Mouse (Mus musculus): ENCODE results near the gene Cnih4. TPM values are rescaled to one million over a fixed set of nuclear protein-coding genes. Genes with fewer than 3 reads are reported as not detected.
A peak's percentile ranks its signal among the peaks of the same experiment; 100 is the strongest.

The Cnih4 gene
- polyA plus RNA-seq, 1 experiment: 31.2 TPM

- Histone ChIP-seq H3K4me1 (ENCODE audit: control insufficient read depth, insufficient read depth, low read length) (no peaks in the 10 kb centered on the region), H3K27me3 (ENCODE audit: control insufficient read depth, insufficient read depth, low read length) (no peaks in the 10 kb centered on the region), H3K27ac (ENCODE audit: insufficient read depth, low read length) (no peak overlapping the region), H3K4me3 (replicated peaks; ENCODE audit: insufficient read depth, low read depth, low read length) (no peak overlapping the region)
- 76% methylated on average over 3 of the region's 3 CpGs for WGBS
- DNase-seq: no peak
- TF ChIP-seq POLR2A (IDR thresholded peaks at IDR 0.05; ENCODE audit: borderline replicate concordance, insufficient read depth, low read length) (no peak), CTCF (IDR thresholded peaks at IDR 0.05; ENCODE audit: borderline replicate concordance, insufficient read depth, low read depth, low read length) (no peak)
These were observed 23.9 kb downstream of the Cnih4 start for GRCm38 (mm10) chr1:181168377-181168776.

DNA sequence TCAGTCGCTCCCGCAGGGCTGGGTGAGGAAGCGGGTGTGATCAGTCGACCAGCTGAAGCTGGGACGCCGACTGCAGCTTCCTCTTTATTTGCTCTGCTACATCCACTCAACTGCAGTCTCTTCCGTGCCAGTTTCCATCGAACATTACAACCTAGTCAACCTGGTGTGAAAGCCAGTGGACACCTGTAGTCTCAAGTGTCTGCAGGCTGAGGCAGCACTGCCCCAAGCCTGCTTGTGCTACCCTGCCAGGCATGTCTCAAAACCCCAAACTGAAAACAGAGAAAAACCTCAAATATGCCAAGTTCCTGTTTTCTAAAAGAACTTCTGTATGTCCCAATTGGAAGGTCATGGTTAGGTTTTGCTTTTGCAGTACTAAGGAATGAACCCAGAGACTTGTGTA, 25.7 kb downstream of the Cnih4 start:
- H3K4me3 ChIP-seq (replicated peaks; ENCODE audit: insufficient read depth, low read depth, low read length): no peak overlapping the region
- H3K27me3 ChIP-seq (ENCODE audit: control insufficient read depth, insufficient read depth, low read length): no peaks in the 10 kb centered on the region
- H3K27ac ChIP-seq (ENCODE audit: insufficient read depth, low read length): no peak overlapping the region
- WGBS: 85% methylated on average over 8 of the region's 8 CpGs
- H3K4me1 ChIP-seq (ENCODE audit: control insufficient read depth, insufficient read depth, low read length): no peaks in the 10 kb centered on the region
- no peak for DNase-seq
- TF ChIP-seq CTCF (IDR thresholded peaks at IDR 0.05; ENCODE audit: borderline replicate concordance, insufficient read depth, low read depth, low read length) (no peak), POLR2A (IDR thresholded peaks at IDR 0.05; ENCODE audit: borderline replicate concordance, insufficient read depth, low read length) (no peak)

- DNase-seq: no peak
- no peak overlapping the region for H3K27ac ChIP-seq (ENCODE audit: insufficient read depth, low read length)
- no peak overlapping the region for H3K4me3 ChIP-seq (replicated peaks; ENCODE audit: insufficient read depth, low read depth, low read length)
- no peaks in the 10 kb centered on the region for H3K27me3 ChIP-seq (ENCODE audit: control insufficient read depth, insufficient read depth, low read length)
- no peaks in the 10 kb centered on the region for H3K4me1 ChIP-seq (ENCODE audit: control insufficient read depth, insufficient read depth, low read length)
- WGBS: 87% methylated on average over 4 of the region's 4 CpGs
- TF ChIP-seq POLR2A (IDR thresholded peaks at IDR 0.05; ENCODE audit: borderline replicate concordance, insufficient read depth, low read length) (no peak), CTCF (IDR thresholded peaks at IDR 0.05; ENCODE audit: borderline replicate concordance, insufficient read depth, low read depth, low read length) (no peak)
These were observed 44.4 kb downstream of the Cnih4 start for GRCm38 (mm10) chr1:181188925-181189324.

DNA sequence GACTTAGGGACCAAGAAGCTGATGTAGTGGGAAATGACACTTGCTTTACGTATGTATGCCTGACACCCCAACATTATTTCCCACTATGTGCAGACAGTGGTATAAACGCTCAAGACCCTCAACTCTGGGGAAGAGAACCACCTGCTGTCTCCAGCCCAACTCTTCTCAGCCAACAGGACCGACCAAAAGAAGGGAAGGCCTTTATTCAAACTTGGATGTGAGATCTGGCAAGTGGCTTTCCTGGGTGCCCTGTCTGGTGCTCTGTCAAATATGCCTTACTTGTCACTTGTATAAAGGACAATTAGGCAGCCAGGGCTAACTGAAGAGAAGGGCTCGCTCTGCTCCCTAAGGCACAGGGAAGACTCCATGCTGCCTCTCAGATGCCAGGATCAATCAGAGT, 55.0 kb downstream of the Cnih4 start:
- H3K27me3 ChIP-seq (ENCODE audit: control insufficient read depth, insufficient read depth, low read length): no peaks in the 10 kb centered on the region
- TF ChIP-seq POLR2A (IDR thresholded peaks at IDR 0.05; ENCODE audit: borderline replicate concordance, insufficient read depth, low read length): no peak
- no peak for TF ChIP-seq CTCF (IDR thresholded peaks at IDR 0.05; ENCODE audit: borderline replicate concordance, insufficient read depth, low read depth, low read length)
- 78% methylated on average over 4 of the region's 4 CpGs for WGBS
- H3K4me1 ChIP-seq (ENCODE audit: control insufficient read depth, insufficient read depth, low read length): no peaks in the 10 kb centered on the region
- no peak for DNase-seq
- H3K4me3 ChIP-seq (replicated peaks; ENCODE audit: insufficient read depth, low read depth, low read length): no peak overlapping the region
- H3K27ac ChIP-seq (ENCODE audit: insufficient read depth, low read length): no peak overlapping the region

DNA sequence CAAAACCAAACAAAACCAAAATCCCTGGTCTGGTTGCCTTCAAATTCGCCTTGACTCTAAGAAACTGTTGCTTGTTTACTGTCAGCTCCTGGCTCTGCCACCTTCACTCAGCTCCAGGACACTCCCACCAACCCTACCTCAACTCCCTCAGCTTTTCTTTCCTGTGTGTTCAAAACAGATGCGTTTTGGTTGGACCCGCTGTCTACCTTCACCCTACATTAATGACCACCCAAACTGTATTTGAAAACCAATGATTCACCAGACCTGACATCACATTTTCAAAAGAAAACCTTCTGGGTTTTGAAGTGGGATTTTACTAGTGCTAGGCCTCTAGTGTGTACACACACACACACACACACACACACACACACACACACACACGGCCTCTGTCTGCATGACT, 65.7 kb downstream of the Cnih4 start:
- WGBS: 13% methylated on average over 4 of the region's 4 CpGs
- TF ChIP-seq POLR2A (IDR thresholded peaks at IDR 0.05; ENCODE audit: borderline replicate concordance, insufficient read depth, low read length) (no peak), CTCF (IDR thresholded peaks at IDR 0.05; ENCODE audit: borderline replicate concordance, insufficient read depth, low read depth, low read length) (no peak)
- Histone ChIP-seq H3K4me3 (replicated peaks; ENCODE audit: insufficient read depth, low read depth, low read length) (peak overlapping the region; percentile 88), H3K27me3 (ENCODE audit: control insufficient read depth, insufficient read depth, low read length) (no peaks in the 10 kb centered on the region), H3K4me1 (ENCODE audit: control insufficient read depth, insufficient read depth, low read length) (no peaks in the 10 kb centered on the region), H3K27ac (ENCODE audit: insufficient read depth, low read length) (no peak overlapping the region)
- peak in 1 of 2 experiments; percentile 17 for DNase-seq

DNA sequence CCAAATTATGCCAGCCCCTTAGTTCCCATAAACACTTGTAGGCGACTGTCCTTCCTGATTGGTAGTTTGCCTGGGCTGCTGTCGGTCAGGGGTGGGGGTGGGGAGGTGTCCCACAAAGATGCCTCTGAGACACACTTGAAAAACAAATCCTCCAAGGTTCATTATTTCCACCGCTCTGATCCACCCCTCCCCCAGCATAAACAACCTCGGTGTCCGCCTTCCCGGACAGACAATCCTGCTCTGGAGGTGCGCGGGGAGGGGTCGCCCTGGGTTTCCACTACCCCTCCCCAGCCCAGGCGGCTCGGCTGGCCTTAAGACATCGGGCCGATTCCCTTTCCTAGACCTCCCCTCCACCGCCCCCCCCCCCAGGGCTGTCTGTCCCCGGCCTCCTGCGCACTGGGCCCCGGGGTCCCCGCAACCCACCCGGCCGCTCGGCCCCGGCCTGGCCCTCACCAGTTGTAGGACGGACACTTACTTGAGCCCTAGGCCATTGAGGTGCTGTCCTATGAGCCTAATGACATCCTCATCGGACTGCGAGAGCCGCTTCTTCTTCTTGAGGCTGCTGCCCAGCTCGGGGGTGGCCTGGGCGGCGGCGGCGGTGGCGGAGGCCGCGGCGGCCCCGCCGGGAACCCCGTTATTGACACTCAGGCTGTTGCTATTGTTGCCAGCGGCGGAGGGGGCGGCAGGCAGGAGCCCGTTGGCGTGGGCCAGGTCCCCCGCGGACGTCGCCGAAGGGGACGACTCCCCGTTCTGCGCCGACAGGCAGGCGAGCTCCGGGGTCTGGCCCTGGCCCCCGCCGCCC, 66.3 kb downstream of the Cnih4 start:
- DNase-seq: peak; percentile 46 to 49
- 1% methylated on average over 55 of the region's 56 CpGs for WGBS
- no peak for TF ChIP-seq CTCF (IDR thresholded peaks at IDR 0.05; ENCODE audit: borderline replicate concordance, insufficient read depth, low read depth, low read length)
- no peaks in the 10 kb centered on the region for H3K27me3 ChIP-seq (ENCODE audit: control insufficient read depth, insufficient read depth, low read length)
- no peaks in the 10 kb centered on the region for H3K4me1 ChIP-seq (ENCODE audit: control insufficient read depth, insufficient read depth, low read length)
- H3K4me3 ChIP-seq (replicated peaks; ENCODE audit: insufficient read depth, low read depth, low read length): peak overlapping the region; percentile 88
- H3K27ac ChIP-seq (ENCODE audit: insufficient read depth, low read length): peak overlapping the region; percentile 83

DNA sequence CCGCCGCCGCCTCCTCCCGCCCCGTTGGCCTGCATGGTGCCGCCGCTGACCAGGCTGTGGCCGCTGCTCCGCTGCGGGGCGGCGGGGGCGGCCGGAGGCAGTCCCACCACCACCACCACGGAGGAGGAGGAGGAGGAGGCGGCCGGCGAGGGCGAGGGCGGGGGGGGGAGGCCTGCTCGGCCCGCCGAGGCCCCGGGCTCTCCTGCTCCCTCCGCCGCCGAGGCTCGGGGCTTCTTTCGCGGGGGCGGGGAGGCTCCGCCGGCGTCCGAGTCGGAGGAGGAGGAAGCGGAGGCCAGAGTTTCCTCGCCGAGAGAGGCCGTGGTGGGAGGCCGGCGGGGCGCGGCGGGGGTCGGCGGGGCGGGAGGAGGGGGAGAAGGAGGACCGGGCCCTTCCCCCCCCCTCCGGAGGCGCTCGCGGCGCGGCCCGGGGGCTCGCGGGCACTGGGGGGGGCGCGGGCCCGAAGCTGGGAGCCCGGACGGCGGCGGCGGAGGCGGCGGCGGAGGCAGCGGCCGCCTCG, 67.0 kb downstream of the Cnih4 start:
- 2% methylated on average over 30 of the region's 72 CpGs for WGBS
- peak overlapping the region; percentile 24 for H3K27ac ChIP-seq (ENCODE audit: insufficient read depth, low read length)
- no peaks in the 10 kb centered on the region for H3K4me1 ChIP-seq (ENCODE audit: control insufficient read depth, insufficient read depth, low read length)
- peak in 1 of 2 experiments; percentile 56 for DNase-seq
- H3K27me3 ChIP-seq (ENCODE audit: control insufficient read depth, insufficient read depth, low read length): no peaks in the 10 kb centered on the region
- peak overlapping the region; percentile 88 for H3K4me3 ChIP-seq (replicated peaks; ENCODE audit: insufficient read depth, low read depth, low read length)
- TF ChIP-seq POLR2A (IDR thresholded peaks at IDR 0.05; ENCODE audit: borderline replicate concordance, insufficient read depth, low read length) (no peak), CTCF (IDR thresholded peaks at IDR 0.05; ENCODE audit: borderline replicate concordance, insufficient read depth, low read depth, low read length) (no peak)

All from cerebellum, adult 2 months (tissue).